Mouse (Mus musculus): Measurements from ENCODE around the gene Tm6sf1.
A peak's percentile ranks its signal among the peaks of the same experiment; 100 is the strongest.

Gene Tm6sf1

GRCm38 (mm10) chr7:81904094-81904493 is 45.3 kb downstream of the Tm6sf1 start:
- no peak for DNase-seq

- no peak for DNase-seq
Observed at GRCm38 (mm10) chr7:81904926-81905325, 46.1 kb downstream of the Tm6sf1 start.

GRCm38 (mm10) chr7:81918316-81918715 is 59.5 kb downstream of the Tm6sf1 start:
- DNase-seq = no peak

GRCm38 (mm10) chr7:81920314-81920713 is 61.5 kb downstream of the Tm6sf1 start:
- DNase-seq = no peak

- DNase-seq = no peak
Observed at GRCm38 (mm10) chr7:81921379-81921952, 62.7 kb downstream of the Tm6sf1 start.

GRCm38 (mm10) chr7:81928998-81929397 is 70.2 kb downstream of the Tm6sf1 start:
- DNase-seq = no peak

GRCm38 (mm10) chr7:81932521-81933045 is 73.8 kb downstream of the Tm6sf1 start:
- DNase-seq = no peak

GRCm38 (mm10) chr7:81933061-81933600 is 74.3 kb downstream of the Tm6sf1 start:
- DNase-seq = no peak

- DNase-seq = peak; percentile 13
Observed at GRCm38 (mm10) chr7:81933601-81934266, 74.9 kb downstream of the Tm6sf1 start.
